Mouse (Mus musculus): ENCODE measurements around the gene AC109138.7. TPM values are rescaled to one million over a fixed set of nuclear protein-coding genes. Genes with fewer than 3 reads are reported as not detected.

AC109138.7 gene
- polyA plus RNA-seq, 1 experiment = not detected

DNA sequence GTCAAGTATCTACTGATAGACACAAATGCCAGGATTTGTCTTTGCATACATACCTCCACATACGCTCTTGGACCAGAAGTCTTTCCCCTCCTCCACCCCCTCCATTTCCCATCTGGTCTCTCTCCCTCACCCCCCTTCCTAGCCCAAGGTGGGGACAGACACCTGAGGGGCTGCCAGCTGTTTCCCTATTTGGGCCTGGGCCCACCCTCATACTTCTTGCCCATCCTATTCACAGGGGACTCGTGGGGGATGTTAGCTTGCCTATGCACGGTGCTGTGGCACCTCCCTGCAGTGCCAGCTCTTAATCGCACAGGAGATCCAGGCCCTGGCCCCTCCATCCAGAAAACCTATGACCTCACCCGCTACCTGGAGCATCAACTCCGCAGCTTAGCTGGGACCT, 5.8 kb downstream of the AC109138.7 start:
- no peak for TF ChIP-seq CTCF (IDR thresholded peaks at IDR 0.05; ENCODE audit: borderline replicate concordance, extremely low read depth, insufficient read depth, insufficient read length)
- TF ChIP-seq POLR2A (IDR thresholded peaks at IDR 0.05; ENCODE audit: borderline replicate concordance, extremely low read depth, insufficient read depth, insufficient read length, poor library complexity, severe bottlenecking) = no peak
- no peak for DNase-seq (ENCODE audit: low read depth)

DNA sequence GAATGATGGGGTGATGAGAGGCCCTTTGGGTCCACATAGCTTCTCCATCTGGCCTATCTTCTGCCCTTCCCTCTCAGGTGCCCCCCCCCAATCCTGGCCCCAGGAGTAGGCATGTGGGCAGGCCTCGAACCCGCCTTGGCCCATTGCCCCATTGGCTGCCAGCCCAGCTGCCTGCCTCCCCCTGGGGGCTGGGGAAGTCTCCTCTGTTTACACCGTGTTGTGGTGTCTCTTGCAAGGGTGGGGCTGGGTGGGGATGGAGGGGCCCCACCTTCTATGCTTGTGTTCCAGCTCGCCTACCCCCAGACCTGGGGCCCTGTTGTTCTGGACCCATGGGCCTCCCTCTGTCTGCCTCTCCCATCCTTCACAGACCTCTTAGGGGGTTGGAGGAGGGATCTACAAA, 6.3 kb downstream of the AC109138.7 start:
- TF ChIP-seq CTCF (IDR thresholded peaks at IDR 0.05; ENCODE audit: borderline replicate concordance, extremely low read depth, insufficient read depth, insufficient read length) = no peak
- no peak for TF ChIP-seq POLR2A (IDR thresholded peaks at IDR 0.05; ENCODE audit: borderline replicate concordance, extremely low read depth, insufficient read depth, insufficient read length, poor library complexity, severe bottlenecking)
- no peak for DNase-seq (ENCODE audit: low read depth)

DNA sequence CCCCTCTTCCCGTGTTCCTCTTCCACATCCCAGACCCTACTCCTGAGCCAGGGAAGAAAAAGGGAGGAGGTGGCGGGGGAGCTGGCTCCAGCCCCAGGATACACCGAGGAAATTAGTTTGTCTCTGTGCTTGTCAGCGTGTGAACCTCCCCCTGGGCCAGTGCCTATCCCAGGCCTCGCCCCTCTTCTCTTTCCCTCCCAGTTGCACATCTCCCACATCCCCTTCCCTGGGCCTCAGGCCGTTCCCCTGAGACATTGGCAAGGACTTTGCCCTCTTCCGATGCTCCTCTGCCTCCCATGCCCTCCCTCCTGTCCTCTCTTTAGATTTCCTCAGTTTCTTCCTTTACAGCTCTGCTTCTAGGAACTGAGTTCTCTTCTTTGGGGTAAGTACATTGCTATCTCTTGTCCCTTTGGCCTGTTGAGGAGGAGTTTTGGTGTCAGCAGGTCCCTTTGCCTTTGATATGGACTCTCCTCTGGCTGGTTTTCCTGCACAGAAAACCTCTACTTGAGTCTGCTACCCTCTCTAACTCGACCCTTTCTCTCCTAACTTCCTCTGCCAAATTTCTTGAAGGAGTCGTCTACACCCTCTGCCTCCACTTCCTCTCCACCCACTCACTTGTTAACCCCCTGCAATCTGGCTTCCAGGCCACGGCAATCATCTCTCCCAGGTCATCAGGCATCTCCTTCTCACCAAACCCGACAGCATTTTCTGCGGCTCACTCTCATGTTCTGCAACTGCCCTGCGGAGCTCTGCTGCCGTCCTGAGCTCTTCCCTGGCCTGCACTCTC, 7.0 kb downstream of the AC109138.7 start:
- no peak for TF ChIP-seq CTCF (IDR thresholded peaks at IDR 0.05; ENCODE audit: borderline replicate concordance, extremely low read depth, insufficient read depth, insufficient read length)
- TF ChIP-seq POLR2A (IDR thresholded peaks at IDR 0.05; ENCODE audit: borderline replicate concordance, extremely low read depth, insufficient read depth, insufficient read length, poor library complexity, severe bottlenecking) = no peak
- peak; percentile 65 for DNase-seq (ENCODE audit: low read depth)

DNA sequence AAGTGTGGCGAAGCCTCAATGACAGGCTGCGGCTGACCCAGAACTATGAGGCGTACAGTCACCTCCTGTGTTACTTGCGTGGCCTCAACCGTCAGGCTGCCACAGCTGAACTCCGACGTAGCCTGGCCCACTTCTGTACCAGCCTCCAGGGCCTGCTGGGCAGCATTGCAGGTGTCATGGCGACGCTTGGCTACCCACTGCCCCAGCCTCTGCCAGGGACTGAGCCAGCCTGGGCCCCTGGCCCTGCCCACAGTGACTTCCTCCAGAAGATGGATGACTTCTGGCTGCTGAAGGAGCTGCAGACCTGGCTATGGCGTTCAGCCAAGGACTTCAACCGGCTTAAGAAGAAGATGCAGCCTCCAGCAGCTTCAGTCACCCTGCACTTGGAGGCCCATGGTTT, 8.0 kb downstream of the AC109138.7 start:
- TF ChIP-seq CTCF (IDR thresholded peaks at IDR 0.05; ENCODE audit: borderline replicate concordance, extremely low read depth, insufficient read depth, insufficient read length) = no peak
- no peak for TF ChIP-seq POLR2A (IDR thresholded peaks at IDR 0.05; ENCODE audit: borderline replicate concordance, extremely low read depth, insufficient read depth, insufficient read length, poor library complexity, severe bottlenecking)
- no peak for DNase-seq (ENCODE audit: low read depth)

DNA sequence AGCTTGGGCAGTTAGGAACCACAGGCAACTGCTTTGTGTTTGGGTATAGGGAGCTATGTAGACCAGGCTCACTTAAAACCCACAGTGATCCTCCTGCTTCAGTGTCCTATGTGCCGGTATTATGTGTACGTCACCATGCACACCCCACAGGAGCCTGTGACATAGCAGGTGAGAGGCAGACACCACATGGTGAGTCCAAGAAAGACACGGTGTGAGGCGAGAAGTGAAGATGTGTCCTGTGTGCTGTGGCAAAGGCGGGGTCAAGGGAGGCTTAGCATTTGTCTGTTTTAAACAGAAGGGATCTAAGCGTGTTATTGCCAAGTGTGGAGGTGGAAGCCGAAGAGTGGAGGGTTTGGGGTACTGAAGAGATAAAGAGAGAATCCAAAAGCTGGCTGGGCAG, 12.6 kb downstream of the AC109138.7 start:
- TF ChIP-seq CTCF (IDR thresholded peaks at IDR 0.05; ENCODE audit: borderline replicate concordance, extremely low read depth, insufficient read depth, insufficient read length) (no peak), POLR2A (IDR thresholded peaks at IDR 0.05; ENCODE audit: borderline replicate concordance, extremely low read depth, insufficient read depth, insufficient read length, poor library complexity, severe bottlenecking) (no peak)
- no peak for DNase-seq (ENCODE audit: low read depth)

DNA sequence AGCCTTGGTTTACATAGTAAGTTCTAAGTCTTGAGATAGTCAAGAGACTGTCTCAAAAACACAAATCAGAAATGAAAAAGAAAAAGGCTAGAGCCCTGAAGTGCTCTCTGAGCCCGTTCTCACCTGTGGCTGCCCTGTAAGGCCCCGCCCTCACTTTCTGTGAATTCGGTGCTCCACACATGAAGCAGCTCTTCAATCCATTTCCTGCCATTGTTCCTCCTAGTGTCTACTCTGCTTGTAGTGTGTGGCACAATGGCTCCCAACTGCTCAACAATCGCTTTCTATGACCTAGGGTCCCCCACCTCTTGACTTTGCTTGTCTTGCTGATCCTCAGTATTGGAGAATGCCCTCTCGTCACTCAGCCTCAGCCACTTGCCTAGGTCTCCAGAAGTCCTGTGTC, 13.3 kb downstream of the AC109138.7 start:
- DNase-seq (ENCODE audit: low read depth) = no peak
- TF ChIP-seq CTCF (IDR thresholded peaks at IDR 0.05; ENCODE audit: borderline replicate concordance, extremely low read depth, insufficient read depth, insufficient read length) = no peak
- no peak for TF ChIP-seq POLR2A (IDR thresholded peaks at IDR 0.05; ENCODE audit: borderline replicate concordance, extremely low read depth, insufficient read depth, insufficient read length, poor library complexity, severe bottlenecking)

DNA sequence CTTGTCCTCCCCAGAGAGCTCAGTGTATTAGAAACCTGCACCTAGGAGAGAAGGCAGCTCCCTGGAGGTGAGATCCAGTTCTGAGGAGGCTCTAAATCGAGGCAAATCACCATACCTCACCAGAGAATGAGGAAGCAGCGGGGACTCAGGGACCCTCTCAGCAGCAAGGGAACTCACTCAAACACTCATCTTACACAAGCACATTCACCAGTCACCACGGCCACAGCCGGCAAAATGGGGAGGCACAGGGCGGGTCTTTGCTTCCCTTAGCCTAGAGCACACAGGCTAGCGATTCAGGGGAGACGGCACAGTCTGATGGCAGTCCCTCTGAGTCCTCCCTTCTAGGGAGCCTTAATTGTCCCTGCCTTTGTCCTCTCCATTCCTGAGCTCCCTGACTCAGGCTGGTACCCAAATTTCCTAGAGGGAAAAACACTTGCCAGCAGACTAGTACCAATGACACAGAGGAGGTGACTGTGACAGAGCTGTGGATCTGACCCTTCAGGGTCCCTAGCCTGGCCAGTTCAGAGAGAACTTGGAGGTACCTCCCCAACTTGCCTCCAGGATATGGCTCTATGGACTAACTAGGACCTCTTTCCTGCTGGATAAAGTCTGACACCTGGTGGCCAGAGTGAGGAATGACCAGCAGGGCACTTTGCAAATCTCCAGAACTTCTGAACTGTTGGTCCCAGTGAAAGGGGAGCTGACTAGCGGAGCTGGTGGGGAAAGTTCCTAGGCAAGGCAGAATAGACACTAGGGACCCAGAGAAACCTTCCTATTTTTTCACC, 13.9 kb downstream of the AC109138.7 start:
- peak; percentile 91 for TF ChIP-seq CTCF (IDR thresholded peaks at IDR 0.05; ENCODE audit: borderline replicate concordance, extremely low read depth, insufficient read depth, insufficient read length)
- no peak for TF ChIP-seq POLR2A (IDR thresholded peaks at IDR 0.05; ENCODE audit: borderline replicate concordance, extremely low read depth, insufficient read depth, insufficient read length, poor library complexity, severe bottlenecking)
- DNase-seq (ENCODE audit: low read depth) = peak; percentile 87

DNA sequence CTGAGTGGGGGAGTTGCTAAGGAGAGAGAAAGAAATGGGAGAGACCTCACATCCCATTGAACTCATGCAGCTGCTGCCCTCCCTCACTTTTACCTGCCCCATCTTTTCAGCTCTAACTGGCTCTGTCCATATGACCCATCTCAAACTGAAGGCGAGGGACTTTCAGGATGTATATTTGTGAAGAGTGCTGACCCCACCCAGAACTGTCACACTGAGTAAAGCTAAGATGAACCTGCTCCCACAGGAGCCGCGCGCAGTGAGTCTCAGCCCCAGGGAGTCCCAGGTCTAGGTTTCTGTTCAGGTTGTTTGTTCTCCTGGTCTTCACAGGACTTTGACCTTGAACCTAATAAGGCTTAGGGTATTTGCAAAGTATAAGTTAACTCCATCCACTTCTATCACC, 14.7 kb downstream of the AC109138.7 start:
- no peak for TF ChIP-seq CTCF (IDR thresholded peaks at IDR 0.05; ENCODE audit: borderline replicate concordance, extremely low read depth, insufficient read depth, insufficient read length)
- no peak for DNase-seq (ENCODE audit: low read depth)

DNA sequence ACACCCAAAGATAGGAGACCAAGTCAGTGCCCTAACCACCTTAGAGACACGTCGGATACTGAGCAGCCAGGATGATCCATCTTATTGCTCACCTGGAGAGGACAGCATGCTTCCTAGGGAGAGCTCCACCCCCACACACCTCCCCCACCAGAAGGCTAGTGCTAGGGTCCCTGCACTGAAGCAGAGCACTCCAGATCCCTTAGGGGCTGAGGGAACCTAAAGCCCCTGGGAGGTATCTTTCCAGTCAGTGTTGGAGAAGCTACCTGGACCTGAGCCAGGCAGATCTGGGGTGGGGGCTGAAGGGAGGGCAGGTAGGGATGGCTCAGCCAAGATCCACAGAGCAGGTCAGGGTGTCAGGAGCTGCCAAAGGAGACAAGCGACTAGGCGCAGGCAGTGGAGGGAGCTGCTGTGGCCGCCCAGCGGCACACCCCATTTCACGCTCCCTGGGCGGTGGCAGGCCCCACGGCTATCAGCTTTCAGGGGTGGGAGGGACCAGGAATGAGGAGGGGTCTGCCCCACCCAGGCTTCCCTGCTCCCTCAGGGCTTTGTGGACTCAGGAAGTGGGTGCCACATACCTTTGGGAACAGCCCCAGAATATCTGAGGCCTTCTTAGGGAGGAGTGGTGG, 15.4 kb downstream of the AC109138.7 start:
- DNase-seq (ENCODE audit: low read depth) = no peak
- TF ChIP-seq CTCF (IDR thresholded peaks at IDR 0.05; ENCODE audit: borderline replicate concordance, extremely low read depth, insufficient read depth, insufficient read length) (no peak), POLR2A (IDR thresholded peaks at IDR 0.05; ENCODE audit: borderline replicate concordance, extremely low read depth, insufficient read depth, insufficient read length, poor library complexity, severe bottlenecking) (no peak)

DNA sequence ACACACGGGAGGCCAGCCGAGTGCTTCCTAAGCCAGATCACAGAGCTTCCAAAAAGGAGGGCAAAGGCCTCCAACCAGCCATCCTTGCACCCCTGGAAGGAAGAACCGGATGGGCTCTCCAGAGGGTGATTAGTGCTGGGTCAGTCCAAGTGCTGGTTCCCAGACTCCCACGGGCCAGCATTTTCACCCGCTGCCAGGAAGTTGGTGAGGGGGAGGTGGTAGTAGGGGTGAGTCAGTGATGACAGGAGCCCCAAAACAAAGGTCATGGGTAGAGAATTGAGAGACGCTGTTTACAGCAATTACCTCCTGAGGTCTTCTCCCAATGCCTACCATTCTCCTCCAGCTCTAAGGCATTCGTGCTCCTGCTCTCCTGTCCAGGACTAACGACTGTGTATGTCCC, 16.3 kb downstream of the AC109138.7 start:
- no peak for DNase-seq (ENCODE audit: low read depth)
- TF ChIP-seq CTCF (IDR thresholded peaks at IDR 0.05; ENCODE audit: borderline replicate concordance, extremely low read depth, insufficient read depth, insufficient read length) (no peak), POLR2A (IDR thresholded peaks at IDR 0.05; ENCODE audit: borderline replicate concordance, extremely low read depth, insufficient read depth, insufficient read length, poor library complexity, severe bottlenecking) (no peak)

All from brain, embryonic 14.5 days (tissue).